Mouse (Mus musculus) forelimb bud, embryonic 11.5 days (tissue): ENCODE results near the gene Tec.
"Not testable (repeated sequence)": the region's sequence is repeated elsewhere in the genome, so short reads cannot be mapped to it uniquely, and the experiment has no call there.

Source experiments
- DNase-seq: peaks from one replicate; pipeline ENCODE4 v3.0.0-alpha.2; 2012; ENCODE audit warnings: low read depth, low spot score

Gene Tec

GRCm38 (mm10) chr5:72826445-72826844, 41.8 kb downstream of the Tec start:
- DNase-seq = no peak

DNA sequence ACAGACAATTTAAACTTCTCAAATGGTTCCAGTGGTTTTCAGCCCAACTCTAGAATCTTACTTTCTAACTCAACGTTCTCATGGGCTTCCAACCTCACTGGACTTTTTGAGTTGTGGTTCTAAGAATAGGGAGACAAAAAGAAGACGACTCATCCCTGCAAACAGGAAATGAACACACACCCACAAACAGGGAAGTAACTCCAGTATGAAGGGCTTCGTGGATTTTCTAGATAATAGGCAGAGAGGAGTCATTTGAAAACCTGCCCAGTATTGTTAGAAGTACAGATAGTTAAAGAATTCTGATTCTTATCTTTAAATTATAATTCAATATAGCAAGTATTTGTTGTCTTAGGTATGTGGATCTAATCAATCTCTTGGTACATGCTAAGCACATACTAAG, 47.6 kb downstream of the Tec start:
- no peak for DNase-seq

DNA sequence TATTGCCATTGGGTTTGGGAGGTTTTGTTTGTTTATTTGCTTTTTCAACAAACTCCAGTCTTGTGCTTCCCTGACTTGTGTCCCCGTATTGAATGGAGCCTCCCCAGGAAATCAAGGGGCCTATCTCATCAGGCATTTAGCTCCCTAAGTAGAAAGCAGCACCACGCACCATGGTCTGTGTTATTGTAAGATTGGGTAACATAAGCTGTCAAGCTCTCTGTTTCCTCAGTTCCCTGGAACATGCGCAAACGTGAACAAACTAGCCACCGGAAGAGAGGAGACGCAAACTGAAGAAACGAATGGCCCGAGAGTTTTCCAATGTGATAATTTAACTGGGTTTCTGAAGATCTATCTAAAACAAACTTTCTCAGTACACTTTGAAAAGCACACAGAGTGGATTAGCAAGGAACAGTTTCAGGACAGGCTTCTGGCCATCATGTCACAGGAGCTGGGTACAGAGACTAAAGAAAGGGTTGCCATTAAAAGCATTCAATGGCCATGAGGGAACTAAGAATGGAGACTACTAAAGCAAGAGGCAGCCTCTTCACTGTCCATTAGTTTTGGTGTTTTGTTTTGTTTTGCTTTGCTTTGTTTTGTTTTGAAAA, 48.1 kb downstream of the Tec start:
- DNase-seq = no peak

- DNase-seq = no peak
Observed at GRCm38 (mm10) chr5:72818513-72819180, 49.6 kb downstream of the Tec start.

- no peak for DNase-seq
Observed at GRCm38 (mm10) chr5:72817523-72818091, 50.7 kb downstream of the Tec start.

- DNase-seq = not testable (repeated sequence)
Observed at GRCm38 (mm10) chr5:72816960-72817359, 51.3 kb downstream of the Tec start.

DNA sequence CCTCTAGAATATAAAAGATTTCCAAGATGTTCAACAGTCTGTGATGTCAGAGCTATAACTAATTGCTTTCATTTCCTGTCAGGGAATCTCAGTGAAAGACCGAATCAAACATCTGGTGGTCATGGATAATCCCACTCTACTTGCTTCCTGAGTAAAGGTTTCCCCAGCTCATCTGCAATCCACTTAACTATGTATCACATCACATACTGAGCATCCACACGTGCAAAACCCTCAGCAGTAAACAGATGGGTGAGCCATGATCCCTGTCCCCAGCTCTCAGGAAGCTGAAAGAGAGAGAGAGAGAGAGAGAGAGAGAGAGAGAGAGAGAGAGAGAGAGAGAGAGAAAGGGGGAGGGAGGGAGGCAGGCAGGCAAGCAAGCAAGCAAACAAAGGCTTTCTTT, 51.8 kb downstream of the Tec start:
- no peak for DNase-seq

DNA sequence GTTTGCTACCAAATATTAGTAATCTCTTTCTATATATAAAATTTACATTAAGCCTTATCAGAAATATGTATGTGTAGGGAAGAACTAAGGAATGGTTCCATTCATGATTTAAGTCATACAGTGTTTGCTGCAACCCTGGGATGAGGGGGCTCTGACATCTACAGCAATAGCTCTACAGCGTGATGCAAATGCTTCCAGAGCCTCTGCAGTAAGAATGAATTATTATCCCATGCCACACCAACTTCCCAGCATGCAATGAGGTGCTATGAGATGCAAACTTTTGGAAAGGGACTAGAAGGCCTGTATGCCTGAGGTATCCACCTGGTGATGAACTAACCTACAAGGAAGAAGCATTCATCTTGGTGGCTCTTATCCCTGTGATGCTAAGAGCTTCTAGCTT, 52.2 kb downstream of the Tec start:
- no peak for DNase-seq

GRCm38 (mm10) chr5:72815361-72815760, 52.9 kb downstream of the Tec start:
- no peak for DNase-seq

DNA sequence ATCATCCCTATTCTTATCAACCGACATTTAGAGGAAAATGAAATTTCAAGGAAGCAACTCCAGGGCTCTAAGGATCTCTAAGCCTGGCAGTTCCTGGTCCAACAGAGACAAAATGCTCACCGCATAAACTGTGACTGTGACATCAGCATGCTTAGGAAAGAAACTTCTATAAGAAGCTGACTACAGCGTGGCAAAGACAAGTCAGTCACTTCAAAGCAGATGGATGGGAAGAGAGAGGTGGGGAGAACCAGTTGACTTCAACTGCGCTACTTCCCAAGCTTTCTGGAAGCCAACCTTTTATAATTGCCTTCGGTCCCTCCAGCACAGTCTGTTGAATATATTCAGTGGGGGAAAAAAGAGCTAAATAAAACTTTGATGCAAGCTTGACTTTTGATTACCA, 54.2 kb downstream of the Tec start:
- no peak for DNase-seq

DNA sequence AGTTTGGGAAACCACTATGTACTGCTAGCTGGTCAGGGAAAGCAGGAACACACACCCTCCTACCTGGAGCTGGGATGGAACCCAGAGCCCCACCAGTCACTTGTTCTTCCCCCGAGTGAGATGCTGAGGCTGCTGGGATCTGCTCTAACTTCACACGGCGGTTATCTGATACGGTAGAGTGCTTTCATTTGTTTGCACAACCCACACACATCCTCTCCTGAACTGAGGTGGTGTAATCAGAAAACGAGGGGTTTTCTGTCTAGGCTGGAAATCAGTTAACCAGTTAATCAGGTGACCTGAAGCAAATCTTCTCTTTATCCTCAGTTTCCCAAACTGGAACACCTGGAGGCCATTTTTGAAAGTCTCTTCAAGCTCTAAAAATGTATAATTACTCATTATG, 55.4 kb downstream of the Tec start:
- no peak for DNase-seq

DNA sequence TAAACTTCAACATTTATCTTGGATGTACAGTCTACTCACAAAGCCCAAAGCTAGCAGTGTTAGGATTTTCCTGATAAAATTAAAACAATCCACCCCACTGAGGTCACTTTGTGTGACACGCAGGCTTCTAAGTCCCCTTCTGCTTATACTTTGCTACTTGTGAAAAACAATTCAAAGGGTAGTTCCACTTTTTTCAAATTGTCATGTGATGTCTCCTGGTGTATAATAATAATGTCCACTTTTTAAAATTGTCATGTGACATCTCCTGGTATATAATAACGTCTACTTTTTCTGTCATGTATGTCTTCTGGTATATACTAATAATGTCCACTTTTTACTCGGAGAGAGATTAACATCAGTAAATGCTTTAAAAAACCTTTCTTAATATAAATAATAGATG, 56.0 kb downstream of the Tec start:
- DNase-seq = no peak

- no peak for DNase-seq
Observed at GRCm38 (mm10) chr5:72811397-72811796, 56.9 kb downstream of the Tec start.

DNA sequence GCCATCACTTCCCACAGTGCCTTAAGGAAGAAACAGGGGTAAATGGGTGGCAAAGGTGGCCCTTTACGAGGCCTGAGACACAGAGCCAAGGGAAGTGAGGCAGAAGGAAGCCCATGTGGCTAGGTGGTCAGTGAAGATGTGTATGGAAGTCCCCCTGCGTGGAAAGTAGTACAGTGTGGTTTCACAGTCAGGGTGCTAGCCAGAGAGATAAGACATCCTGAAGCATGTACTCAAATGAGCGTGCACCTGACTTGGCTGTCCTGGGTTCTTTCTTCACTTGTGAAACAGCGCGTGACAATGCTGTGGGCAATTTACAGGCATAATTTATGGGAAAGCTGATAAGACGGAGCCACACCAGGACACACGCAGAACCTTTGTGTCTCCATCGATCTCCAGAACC, 57.3 kb downstream of the Tec start:
- no peak for DNase-seq

GRCm38 (mm10) chr5:72809480-72809879, 58.8 kb downstream of the Tec start:
- no peak for DNase-seq

DNA sequence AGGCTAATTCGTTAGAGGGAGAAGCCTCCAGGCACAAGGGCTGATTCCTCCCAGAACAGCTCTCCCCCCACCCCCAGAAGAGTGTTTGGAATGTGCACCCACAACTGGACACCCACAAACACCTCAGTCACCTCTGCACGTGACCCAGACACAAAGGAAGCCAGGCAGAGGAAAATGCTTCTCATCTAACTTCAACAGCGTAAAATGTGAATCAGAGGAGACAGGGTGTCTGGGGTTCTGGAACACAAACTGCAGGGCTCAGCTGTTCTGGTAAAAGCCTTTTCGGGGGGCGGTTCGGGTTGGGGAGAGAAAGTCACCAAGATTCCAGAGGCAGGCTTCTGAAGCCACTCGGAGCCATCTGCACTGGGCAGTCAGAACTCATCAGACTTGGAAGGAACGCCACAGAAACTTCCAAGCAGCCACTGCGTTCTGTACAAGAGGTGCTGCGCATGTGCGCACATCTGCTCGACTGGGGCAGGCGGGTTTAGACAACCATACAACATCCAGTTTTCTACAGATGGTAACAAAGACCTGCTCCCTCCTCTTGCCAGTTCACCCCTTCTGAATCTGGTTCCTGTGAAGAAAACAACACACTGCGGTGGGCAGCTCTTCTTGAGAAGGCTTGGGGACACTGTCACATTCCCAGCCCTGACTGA, 59.7 kb downstream of the Tec start:
- no peak for DNase-seq

DNA sequence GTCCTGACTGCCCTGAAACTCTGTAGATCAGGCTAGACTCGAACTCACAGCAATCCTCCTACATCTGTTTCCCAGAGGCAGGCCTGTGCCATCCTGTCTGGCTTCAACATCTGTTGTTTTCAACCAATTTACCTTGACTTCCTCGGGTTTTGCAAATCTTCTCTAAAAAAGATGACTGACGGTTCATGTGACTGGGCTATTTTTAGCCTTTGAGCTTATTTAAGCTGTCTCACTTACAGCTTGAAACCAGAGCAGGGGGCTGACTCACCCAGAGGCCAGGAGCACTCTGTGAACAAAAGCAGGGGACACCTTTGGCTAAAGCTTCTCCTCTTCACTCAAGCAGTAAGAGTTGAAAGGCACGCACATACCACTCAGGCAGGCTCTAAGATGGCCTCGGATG, 65.4 kb downstream of the Tec start:
- no peak for DNase-seq

GRCm38 (mm10) chr5:72798563-72798962, 69.7 kb downstream of the Tec start:
- no peak for DNase-seq

GRCm38 (mm10) chr5:72796186-72796613, 72.1 kb downstream of the Tec start:
- DNase-seq = no peak

DNA sequence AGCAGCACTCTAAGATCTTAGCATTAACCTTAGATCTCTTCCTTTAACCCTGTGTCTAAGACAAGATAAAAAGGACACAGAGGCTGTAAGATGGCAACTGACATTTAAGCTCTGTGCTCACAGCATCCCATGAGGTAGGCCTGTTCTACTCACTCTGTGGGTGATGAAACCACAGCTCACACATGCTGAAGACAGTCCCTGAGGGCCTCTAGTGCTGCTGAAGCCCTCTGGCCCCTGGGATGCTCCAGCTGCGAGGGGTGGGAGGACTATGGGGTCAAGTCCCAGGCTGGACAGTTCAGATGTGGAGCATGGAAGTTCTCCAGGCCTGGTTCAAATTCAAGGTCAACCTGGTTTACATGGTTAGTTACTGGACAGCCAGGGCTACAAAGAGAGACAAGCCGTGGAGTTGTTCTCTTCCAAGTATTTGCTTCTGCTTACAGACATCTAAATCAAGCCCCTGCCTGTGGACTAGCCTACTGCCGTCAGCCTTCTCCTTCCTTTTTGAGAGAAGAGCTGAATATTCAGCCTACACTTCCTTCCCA, 74.9 kb downstream of the Tec start:
- no peak for DNase-seq

GRCm38 (mm10) chr5:72791789-72792188, 76.5 kb downstream of the Tec start:
- DNase-seq = no peak

GRCm38 (mm10) chr5:72791386-72791785, 76.9 kb downstream of the Tec start:
- no peak for DNase-seq

DNA sequence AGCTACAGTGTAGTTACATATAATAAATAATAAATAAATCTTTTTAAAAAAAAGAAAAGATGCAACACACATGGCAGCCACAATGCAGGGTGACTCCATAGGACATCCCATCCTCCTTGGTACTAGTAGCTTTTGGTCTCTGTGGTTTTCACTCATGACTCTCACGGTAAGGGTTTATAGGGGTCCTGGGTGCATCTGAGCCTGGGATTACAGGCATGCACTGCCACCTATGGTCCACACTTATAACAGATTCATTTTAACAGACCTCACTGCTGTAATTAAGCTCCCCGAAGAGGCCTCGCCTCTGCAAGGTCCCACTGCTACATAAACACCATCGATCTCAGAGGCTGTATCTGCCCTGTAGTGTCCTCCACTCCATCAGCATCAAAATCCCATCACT, 82.8 kb downstream of the Tec start:
- no peak for DNase-seq
